Mouse (Mus musculus): ENCODE data around the gene Kat2a. TPM values are rescaled to one million over a fixed set of nuclear protein-coding genes. Genes with fewer than 3 reads are reported as not detected.

Kat2a gene
- total RNA-seq (2022), result 10 to 100 TPM in 2 of 4 experiments, 1 to 10 TPM in 2; 9.0 to 11.1 (median 10.1) TPM

DNA sequence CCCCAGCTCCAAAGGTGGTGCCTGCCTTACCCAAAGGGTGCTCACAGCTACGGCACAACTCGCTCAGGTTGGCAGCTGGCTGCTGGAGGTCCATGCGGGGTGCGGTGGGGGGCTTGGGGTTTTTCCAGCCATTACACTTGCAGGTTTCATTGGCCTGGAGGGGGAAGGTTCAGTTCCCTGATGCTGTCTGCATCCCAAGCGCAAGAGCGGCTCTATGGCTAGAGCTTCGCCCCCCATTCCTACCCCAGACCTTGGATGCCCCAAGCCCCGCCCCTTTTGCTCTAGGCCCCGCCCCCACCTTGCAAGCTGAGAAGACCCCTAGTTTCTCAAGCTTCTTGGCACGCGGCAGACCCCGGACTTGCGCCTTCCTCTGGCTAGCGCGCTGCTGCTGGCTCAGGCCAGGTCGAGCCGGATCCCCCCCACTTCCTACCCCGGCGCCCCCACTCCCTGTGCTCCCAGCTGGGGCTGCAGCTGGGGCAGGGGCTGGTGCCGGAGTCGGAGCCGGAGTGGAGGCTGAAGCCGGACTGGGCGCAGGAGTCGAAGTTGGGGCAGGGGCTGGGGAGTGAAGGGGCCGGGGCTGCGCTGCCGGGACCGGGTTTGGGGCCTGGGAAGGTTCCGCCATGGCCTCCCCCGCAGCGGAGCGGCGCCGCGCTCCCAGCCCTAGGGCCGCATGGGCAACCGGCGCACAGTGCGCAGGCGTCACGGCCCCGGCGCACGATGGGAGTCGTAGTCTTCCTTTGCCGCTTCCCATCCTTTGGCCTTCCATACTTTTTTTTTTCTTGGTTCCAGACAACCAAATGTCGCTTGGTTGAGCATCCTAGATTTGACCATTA, at the start of gene Kat2a:
TSS of gene Kat2a (minus strand) at position 683 of the 833 bp plus-strand sequence.
- peak; percentile 59 to 80 for DNase-seq (ENCODE audit: low spot score in 2 of 2)

DNA sequence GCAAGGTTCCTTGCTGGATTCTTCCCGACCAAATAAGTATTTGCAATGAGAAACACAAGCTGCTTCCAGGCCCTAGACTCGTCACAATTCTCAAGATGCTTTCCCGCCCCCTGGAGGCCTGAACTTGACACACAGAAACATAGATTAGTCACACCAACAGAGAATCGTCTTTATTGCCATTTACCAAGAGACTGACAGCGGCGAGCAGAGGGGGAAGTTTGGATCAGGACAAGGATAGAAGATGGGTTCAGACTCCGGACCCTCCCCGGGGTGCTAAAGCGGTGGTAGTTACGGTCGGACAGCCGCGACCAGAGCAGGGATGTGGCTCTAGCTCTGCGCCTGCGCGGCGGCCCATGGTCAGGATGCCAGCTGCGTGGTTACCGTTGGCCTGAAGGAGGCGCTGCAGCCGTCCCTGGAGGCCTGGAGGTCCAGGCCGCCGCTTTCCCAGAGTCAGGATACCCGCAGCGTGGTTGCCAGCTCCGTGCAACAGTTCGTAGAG, 49.3 kb upstream of the Kat2a start:
- DNase-seq (ENCODE audit: low spot score in 2 of 2), result peak; percentile 78 to 85

DNA sequence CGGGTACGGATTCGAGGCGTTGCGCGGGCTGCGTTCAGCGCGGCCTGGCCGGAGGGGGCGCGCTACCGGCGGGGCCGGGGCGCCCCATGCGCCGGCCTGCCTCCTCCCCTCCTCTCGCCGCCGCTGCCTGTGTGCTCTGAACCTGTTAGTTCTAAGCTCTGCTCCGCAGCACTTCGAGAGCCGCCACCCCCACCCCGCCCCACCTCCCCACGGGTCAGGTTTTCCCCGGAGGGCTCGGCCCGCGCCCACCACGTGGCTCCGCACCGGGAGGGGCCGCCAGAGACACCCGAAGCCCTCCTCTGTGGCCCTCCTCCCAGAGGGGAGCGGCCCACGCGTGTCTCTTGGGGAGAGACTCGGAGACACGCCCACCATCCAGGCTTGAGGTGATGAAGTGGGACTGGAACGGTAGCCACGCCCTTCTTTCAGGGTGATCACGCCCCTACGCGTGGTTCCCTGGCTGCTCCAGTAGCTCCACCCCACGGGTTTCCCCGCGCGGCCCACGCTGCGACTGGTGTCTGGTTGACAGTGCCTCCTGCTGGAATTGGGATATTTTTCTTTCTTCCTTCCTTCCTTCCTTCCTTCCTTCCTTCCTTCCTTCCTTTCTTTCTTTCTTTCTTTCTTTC, 47.5 kb upstream of the Kat2a start, which contains the start of gene Kcnh4:
TSS of gene Kcnh4 (minus strand) at position 332 of the 623 bp plus-strand sequence.
- no peak for DNase-seq (ENCODE audit: low spot score in 2 of 2)

DNA sequence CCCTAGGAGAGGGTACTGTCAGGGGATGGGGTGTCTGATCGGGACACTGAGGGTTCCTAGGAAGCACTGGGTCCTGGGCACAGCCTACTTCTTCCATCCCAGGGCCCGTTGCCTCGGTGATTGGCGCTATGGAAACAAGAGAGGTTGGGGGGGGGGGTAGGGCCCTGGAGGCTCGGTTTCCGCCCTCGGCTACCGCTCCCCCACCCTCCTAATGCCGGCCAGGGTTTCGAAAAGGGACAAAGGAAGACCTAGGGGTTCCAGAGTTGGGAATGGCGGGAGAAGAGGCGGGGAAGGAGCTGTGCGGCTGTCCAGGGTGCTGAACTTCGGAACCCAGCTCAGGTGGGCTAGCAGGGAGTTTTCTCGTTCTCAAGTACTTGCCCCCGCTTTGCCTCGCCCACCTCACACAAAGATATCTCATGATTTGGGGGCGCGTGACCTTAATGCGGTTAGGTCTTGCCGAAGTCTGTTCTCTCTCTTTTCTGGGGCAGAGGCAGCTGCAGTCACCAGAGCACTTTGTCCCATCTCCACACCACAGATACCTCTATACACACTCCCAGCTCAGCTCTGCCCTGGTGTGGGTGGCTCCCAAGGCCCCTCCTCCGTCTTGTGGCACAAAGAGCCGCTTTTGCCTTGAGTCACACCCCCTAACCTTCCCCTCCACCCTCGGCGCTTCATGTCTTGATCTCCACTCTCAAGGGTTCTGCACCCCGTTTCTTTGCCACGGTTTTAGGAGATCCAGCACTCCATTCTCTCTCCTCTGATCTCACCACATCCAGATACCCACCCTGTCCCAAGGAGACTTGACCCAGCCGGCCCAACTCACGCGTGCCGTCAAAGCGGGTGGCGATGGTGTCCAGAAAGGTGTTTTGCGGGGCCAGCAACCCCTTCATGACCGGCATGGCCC, 46.7 kb upstream of the Kat2a start:
- no peak for DNase-seq (ENCODE audit: low spot score in 2 of 2)

DNA sequence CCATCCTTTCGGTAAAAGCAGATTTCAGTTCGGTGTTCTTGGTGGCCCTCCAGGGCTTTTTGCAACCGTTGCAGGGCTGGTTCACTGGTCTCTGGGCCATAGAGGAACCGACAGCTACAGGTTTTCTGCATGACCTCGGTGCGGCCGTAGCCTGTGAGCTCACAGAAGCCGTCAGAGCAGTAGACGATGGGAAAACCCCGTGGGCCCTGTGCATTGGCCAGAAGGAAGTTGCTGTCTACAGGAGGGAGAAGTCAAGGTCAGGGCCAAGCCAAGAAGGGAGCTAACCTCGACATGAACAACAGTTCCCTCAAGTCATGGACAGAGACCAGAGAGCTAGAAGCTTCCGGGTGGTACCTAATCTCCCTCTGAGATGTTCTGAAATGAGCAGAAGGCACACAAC, 45.3 kb upstream of the Kat2a start:
- DNase-seq (ENCODE audit: low spot score in 2 of 2), result no peak

DNA sequence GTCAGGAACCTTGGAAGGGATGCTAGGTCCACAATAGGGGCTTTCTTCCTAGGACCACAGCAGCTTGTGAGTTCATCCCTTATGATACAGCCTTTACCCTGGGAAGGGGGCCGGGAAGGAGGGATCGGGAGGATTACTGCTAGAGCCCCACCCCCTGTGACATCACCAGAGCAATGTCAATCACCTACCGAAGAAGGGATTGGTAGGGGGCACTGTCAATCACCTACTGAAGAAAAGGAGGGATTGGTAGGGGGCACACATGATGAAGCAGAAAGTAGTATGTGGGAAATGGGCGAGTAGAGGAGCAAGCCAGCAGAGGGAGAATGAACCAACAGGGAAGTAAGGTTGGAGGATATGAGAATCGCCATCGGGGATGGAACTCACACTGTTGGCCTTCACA, 44.2 kb upstream of the Kat2a start:
- DNase-seq (ENCODE audit: low spot score in 2 of 2), result no peak

DNA sequence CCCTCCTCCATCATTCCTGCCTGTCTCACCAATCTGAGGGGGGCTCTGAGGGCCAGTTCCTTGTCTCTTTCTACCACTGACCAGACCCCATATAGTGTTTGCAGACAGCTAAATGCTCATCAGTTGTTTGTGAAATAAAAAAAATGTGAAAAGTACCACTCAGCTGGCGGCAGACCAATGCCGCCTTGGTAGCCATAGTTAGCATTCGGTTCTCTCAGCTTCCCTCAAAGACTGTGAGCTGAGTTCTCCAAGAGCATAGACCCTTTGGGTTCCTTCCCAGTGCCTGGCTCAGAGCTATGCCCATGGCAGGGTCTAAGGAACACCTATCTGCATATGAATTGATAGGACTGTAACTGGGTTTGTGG, 42.4 kb upstream of the Kat2a start:
- DNase-seq (ENCODE audit: low spot score in 2 of 2), result no peak

DNA sequence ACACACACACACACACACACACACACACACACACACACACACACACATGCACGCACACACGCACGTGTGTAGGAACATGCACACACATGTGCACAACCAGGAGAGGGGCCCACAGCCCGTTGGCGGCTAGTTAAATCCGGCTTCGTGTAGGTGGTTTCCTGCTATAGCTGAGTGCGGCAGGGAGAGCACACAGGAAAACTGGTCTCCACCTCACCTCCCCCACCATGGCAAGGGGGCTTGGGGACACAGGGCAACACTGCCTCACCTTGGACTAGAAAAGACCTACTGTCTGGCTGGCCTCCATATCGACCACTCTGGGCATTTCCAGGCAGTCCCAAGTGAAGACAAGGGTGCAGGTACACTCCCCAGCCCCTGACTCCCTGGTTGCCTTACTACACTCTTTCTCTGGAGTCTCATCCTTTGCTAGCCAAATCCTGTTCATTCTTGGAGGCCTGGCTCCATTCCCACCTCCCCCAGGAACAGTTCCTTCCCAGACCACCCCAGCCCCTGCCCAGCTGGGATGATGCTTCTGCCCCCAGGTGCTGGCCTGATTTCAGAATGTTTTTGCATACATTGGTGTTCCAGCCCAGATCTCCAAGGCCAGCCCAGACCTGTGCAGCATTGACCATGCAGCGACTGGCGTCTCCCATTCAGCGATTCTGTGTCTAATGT, 41.9 kb upstream of the Kat2a start:
- no peak for DNase-seq (ENCODE audit: low spot score in 2 of 2)

DNA sequence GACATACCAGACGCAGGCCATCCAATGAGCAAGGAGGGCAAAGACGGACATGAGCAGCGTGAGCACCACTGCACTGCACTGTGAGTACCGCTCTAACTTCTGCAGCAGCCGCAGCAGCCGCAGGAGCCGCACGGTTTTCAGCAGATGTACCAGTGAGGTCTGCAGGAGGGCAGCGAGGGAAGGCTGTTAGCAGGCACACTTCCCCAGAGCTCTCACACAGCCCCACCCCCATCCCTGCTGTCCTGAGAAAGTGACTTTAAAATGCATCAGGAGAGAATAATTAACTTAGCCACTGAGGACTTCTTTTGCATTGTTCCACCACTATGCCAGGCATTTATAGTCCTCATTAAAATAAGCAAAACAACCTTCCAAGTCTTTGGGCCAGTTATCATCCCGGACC, 40.0 kb upstream of the Kat2a start:
- no peak for DNase-seq (ENCODE audit: low spot score in 2 of 2)

DNA sequence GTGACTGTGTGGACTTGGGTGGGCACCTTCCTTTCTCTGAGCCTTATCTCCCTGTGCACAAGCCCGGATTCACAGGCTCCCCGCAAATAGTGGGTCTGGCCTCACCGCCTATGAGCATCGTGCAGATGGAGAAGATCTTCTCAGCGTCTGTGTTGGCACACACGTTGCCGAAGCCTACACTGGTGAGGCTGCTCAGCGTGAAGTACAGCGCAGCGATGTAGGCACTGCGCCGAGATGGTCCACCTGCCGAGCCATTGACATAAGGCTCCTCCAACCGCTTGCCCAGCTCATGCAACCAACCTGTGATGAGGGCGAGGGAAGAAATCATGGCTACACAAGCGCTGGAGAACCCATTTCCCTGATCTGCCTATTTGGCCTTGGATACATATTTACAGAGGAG, 37.9 kb upstream of the Kat2a start:
- DNase-seq (ENCODE audit: low spot score in 2 of 2), result no peak

DNA sequence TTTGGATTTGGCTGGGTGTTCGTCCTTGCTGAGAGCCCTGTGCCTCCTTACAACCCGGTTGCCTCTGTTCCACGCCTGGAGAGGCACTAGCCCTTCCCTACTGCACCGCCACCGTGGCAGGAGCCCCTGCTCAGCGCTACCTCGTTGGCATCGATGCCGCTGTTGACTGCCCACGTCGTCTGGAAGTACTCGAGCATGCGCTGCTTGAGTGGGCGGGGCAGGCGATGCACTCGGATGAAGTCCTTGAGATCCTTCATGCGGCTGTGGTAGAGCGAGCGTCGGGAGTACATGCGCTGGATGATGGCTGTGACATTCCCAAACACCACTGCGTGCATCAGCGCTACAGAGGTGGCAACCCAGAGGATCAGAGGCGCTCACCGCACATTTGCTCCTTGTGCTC, 37.2 kb upstream of the Kat2a start:
- DNase-seq (ENCODE audit: low spot score in 2 of 2), result no peak

DNA sequence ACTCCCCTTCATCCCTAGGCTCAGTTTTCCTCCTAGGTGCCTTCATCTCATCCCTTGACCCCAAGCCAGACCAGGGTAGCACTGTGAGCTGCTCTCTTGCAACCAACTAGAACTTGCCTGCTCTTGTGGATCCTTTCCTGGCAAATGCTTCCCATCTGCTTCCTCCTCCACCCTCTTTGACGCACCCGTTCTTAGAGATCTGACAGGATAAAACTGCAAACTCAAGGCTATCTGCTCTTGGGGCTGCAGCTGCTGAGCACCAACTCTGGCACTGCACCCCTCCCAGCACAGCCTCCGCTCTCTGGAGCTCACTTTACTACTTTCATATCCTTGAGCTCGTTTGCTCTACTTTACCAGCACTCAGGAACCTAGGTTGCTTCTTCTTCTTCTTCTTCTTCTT, 36.4 kb upstream of the Kat2a start:
- DNase-seq (ENCODE audit: low spot score in 2 of 2), result no peak

DNA sequence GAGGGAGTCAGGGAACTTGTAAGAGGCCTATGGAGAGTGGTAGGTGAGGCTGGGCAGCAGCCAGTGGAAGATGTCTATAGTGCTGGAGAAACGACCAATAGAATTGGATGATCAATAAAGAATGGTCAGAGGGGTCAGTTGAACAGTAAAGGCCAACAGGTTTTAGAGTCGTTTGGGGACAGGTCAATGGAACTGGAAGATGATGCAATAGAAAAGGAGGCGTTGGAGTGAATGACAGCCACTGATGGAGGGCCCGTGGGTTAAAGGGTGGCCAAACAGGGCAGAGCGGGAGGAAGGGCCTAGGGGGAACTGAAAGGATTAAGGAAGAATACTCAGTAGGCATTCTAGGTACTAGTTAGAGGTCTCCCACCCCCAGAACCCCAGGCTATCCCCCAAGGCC, 34.8 kb upstream of the Kat2a start:
- DNase-seq (ENCODE audit: low spot score in 2 of 2), result no peak

DNA sequence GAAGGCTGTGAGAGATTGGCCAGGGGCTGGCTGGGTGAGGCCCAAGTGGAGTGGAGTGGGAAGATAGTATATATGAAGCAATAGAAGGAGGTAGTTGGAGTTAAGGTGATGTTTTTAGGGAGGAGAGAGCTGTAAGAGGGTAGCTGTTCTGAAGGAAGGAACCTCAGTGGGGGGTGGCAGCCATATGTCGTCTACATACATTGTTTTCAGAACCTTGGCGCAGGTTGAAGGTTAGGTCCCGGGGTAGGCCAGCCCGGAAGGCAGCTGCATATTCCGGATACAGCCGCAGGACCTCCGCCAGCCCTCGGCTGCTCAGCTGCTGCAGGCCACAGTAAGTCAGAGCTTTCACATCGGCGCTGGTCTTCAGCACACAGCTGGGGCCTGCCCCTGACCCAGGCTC, 34.3 kb upstream of the Kat2a start:
- no peak for DNase-seq (ENCODE audit: low spot score in 2 of 2)

DNA sequence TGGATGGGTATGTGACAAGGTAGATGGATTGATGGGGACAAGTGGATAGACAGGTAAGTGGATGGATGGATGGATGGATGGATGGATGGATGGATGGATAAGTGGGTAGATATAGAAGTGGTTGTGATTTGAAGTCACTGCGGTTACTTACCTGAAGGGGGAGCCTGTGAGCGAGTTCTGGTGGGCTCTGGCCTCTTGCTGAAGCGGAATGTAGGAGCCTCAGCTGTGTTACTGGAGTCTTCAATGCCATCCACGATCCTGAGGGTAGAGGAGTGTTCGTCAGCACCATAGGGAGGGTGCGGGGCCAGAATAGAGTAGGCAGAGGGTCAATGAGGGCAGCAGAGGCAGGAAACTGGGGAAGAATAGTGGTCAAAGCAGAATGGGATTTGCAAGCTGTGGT, 32.8 kb upstream of the Kat2a start:
- DNase-seq (ENCODE audit: low spot score in 2 of 2), result no peak

DNA sequence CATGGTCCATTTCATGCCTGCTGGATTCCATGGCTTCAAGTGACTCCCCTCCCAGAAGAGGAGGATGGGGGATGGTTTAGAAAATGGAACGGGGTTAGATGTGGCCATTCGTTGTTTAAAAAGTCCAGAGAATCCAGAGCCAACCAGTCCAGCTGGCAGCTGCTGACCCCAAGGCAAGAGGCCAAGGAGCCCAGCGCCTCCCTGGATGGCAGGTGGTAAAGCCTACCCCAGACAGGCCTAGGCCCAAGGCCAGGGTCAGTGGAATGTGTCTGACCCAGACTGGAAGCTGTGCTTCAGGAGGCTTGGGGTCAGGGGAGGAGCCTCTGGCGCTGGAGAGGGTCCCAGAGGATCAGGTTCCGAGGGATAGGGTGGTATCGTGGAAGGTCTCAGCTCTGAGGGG, 29.1 kb upstream of the Kat2a start:
- peak; percentile 26 to 71 for DNase-seq (ENCODE audit: low spot score in 2 of 2)

DNA sequence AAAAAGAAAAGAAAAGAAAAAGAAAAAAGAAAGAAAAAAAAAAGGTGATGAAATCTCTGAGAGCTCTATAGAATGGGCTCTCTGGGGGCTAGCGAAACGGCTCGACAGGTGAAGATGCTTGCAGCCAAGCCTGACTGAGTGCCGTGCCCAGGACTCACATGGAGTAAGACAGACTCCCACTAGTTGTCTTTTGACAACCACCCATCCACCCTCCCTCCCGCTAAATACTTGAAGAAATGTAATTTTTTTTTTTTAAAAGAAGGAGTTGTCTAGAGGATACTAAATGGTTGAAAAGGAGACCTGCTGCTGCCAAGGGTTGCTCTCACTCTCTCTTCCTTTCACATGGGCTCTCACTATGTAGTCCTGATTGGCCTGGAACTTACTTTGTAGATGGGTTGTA, 26.5 kb upstream of the Kat2a start:
- DNase-seq (ENCODE audit: low spot score in 2 of 2), result no peak

DNA sequence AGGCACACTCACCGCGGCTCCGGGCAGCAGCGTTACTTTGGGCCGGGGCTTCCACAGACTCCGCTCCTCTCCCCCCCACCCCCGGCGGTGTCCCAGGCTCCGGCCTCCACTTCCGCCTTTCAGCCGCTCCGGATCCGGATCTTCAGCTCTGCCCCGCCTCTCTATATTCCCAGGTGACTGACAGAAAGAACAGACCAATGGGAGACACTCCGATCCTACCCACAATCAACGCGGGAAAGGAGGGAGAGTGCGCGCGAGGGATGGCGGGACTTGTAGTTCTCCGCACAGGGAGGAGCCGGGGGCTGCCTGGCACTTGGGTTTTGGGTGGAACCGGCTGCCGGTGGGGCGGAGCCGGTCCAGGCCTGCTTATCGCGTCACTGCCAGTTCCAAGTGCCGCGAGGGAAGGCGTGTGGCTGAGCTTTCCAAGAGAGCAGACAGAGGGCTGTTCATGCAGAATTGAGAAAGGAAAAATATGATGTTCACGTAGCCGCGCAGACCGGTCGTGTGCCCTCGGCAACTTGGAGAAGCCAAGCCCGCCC, 25.9 kb upstream of the Kat2a start, which contains the start of gene Rab5c:
TSS of gene Rab5c (minus strand) at position 150 of the 539 bp plus-strand sequence.
- DNase-seq (ENCODE audit: low spot score in 2 of 2), result peak; percentile 98

DNA sequence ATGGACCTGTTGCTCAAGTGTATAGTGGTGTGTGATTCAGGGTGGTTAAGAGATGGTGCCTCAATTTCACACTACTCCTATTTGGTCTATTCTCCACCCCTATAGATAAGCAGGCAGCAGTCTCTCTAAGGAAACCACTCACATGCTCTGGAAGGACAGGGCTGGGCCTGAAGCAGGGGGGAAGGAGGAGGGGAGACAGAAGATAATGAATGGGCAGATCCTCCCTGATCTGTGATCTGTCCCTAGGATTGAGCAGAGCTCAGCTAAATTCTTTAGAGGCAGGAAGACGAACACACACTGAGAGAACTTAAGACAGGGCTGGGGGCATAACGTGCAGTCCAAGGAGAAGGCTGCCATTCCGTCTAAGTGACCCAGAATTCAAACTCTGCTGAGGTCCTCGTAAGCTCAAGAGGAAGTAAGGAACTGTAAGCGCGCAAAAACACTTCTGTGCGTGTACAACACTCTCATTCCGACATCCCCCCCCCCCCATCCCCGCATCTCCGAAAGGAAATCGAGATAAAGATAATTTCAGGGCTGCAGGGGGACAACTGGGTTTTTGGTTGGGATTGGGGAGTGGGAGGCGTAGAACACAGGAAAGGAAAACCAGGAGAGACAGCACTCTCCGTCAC, 25.0 kb upstream of the Kat2a start:
- no peak for DNase-seq (ENCODE audit: low spot score in 2 of 2)

DNA sequence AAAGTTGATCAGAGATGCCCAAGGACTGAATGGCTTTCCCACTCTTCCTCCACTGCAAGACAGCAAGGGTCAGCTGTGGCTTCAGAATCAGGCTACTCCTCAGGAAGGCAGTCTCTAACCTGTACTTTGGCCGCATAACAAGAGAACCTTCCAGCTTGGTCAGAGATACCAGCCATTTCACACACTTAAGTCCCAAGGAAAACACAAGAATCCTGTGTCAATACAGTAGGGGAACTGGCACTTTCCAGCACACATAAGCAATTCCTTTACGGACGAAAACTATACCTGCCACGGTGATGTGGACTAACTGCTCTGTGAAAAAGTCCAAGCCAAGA, 24.4 kb upstream of the Kat2a start:
- DNase-seq (ENCODE audit: low spot score in 2 of 2), result no peak
